Comparison of ENCODE assay signal across 16 mouse cellular contexts in genomic region chr4:80752259-80752658, GRCm38 (mm10).
"Had no signal": no experiment of that assay in that cellular context is flagged by ENCODE, and none has a peak within 500 bp of the region (broad histone marks: within the 10 kb centered on the region; RNA-seq: fewer than 3 reads in every experiment).

No protein-coding gene starts in this region.

- H3K27ac ChIP-seq: neural tube, embryonic 13.5 days; neural tube, embryonic 15.5 days; stomach, embryonic 15.5 days; stomach, postnatal 0 days had no signal

- DNase-seq: retina, postnatal 1 day; right cerebral cortex, adult 18-20 months; right cerebral cortex, postnatal 14 days; right cerebral cortex, postnatal 25 days; right cerebral cortex, postnatal 4 days; spleen, adult 18-20 months; thymus, adult 18-20 months; thymus, adult 2 months; thymus, postnatal 14 days; thymus, postnatal 25 days; thymus, postnatal 36 days; thymus, postnatal 4 days had no signal

- H3K9me3 ChIP-seq: neural tube, embryonic 13.5 days; neural tube, embryonic 15.5 days; stomach, embryonic 15.5 days had no signal

- H3K4me1 ChIP-seq: neural tube, embryonic 13.5 days; neural tube, embryonic 15.5 days; stomach, embryonic 15.5 days had no signal

- H3K27me3 ChIP-seq: neural tube, embryonic 13.5 days; neural tube, embryonic 15.5 days; stomach, embryonic 15.5 days had no signal

- H3K4me3 ChIP-seq: neural tube, embryonic 13.5 days; neural tube, embryonic 15.5 days; stomach, embryonic 15.5 days had no signal

- H3K9ac ChIP-seq: neural tube, embryonic 13.5 days; neural tube, embryonic 15.5 days; stomach, embryonic 15.5 days had no signal

- H3K4me2 ChIP-seq: neural tube, embryonic 13.5 days; neural tube, embryonic 15.5 days; stomach, embryonic 15.5 days had no signal

- H3K36me3 ChIP-seq: neural tube, embryonic 13.5 days; neural tube, embryonic 15.5 days; stomach, embryonic 15.5 days had no signal
